Mouse (Mus musculus): ENCODE results near the gene Gm9040. TPM values are rescaled to one million over a fixed set of nuclear protein-coding genes. Genes with fewer than 3 reads are reported as not detected.
A peak's percentile ranks its signal among the peaks of the same experiment; 100 is the strongest.
"Not testable (repeated sequence)": the region's sequence is repeated elsewhere in the genome, so short reads cannot be mapped to it uniquely, and the experiment has no call there.

The Gm9040 gene
- total RNA-seq (2021): not detected
- long read RNA-seq, experiment 1: 0 reads
- long read RNA-seq, experiment 2: 0 reads

GRCm38 (mm10) chr10:118326869-118327268 is at the start of gene Gm9040:
Gene Gm9040, minus strand, starts transcription at chr10:118326969.
- DNase-seq: not testable (repeated sequence)

- peak; percentile 75 to 80 for DNase-seq
Observed at GRCm38 (mm10) chr10:118370443-118370842, 43.7 kb upstream of the Gm9040 start.

GRCm38 (mm10) chr10:118369518-118369917 is 42.7 kb upstream of the Gm9040 start:
- no peak for DNase-seq

GRCm38 (mm10) chr10:118354005-118354404 is 27.2 kb upstream of the Gm9040 start, which contains the start of gene Gm9049:
Gene Gm9049, minus strand, starts transcription at chr10:118354105.
- not testable (repeated sequence) for DNase-seq

- not testable (repeated sequence) for DNase-seq
Observed at GRCm38 (mm10) chr10:118348579-118348978, 21.8 kb upstream of the Gm9040 start, which contains the start of gene Gm9048. Gene Gm9048, minus strand, starts transcription at chr10:118348679.

GRCm38 (mm10) chr10:118343155-118343554 is 16.4 kb upstream of the Gm9040 start, which contains the start of gene Gm9046:
Gene Gm9046, minus strand, starts transcription at chr10:118343255.
- not testable (repeated sequence) for DNase-seq

- DNase-seq: not testable (repeated sequence)
Observed at GRCm38 (mm10) chr10:118337731-118338130, 11.0 kb upstream of the Gm9040 start, which contains the start of gene Gm9045. Gene Gm9045, minus strand, starts transcription at chr10:118337831.

- not testable (repeated sequence) for DNase-seq
Observed at GRCm38 (mm10) chr10:118332308-118332707, 5.5 kb upstream of the Gm9040 start, which contains the start of gene Gm9044. Gene Gm9044, minus strand, starts transcription at chr10:118332408.

GRCm38 (mm10) chr10:118319024-118319423 is 7.7 kb downstream of the Gm9040 start:
- DNase-seq: peak in 1 of 2 experiments; percentile 5

- not testable (repeated sequence) for DNase-seq
Observed at GRCm38 (mm10) chr10:118302133-118302532, 24.6 kb downstream of the Gm9040 start.

GRCm38 (mm10) chr10:118294938-118295337 is 31.8 kb downstream of the Gm9040 start, which contains the start of gene Iltifb:
Gene Iltifb, minus strand, starts transcription at chr10:118295038.
- no peak for DNase-seq

- DNase-seq: not testable (repeated sequence)
Observed at GRCm38 (mm10) chr10:118283016-118283415, 43.8 kb downstream of the Gm9040 start.

GRCm38 (mm10) chr10:118282565-118282964 is 44.2 kb downstream of the Gm9040 start:
- DNase-seq: not testable (repeated sequence)

- DNase-seq: not testable (repeated sequence)
Observed at GRCm38 (mm10) chr10:118278069-118278468, 48.7 kb downstream of the Gm9040 start.

Other genes starting within 250 kb of the Gm9040 start
- gene Mdm1, start 185.2 kb downstream of the Gm9040 start, total RNA-seq (2021): 1 to 10 TPM; 4.3 to 5.2 TPM
- gene Il22, start 122.0 kb downstream of the Gm9040 start, total RNA-seq (2021): not detected
- under 1 TPM; 0.35 to 0.59 TPM for gene Gm32717, start 86.2 kb downstream of the Gm9040 start, total RNA-seq (2021)
- under 1 TPM; 0.35 to 0.59 TPM for gene Gm32802, start 68.3 kb downstream of the Gm9040 start, total RNA-seq (2021)
- not detected for gene Iltifb, start 31.9 kb downstream of the Gm9040 start, total RNA-seq (2021)
- gene Gm9044, start 5.4 kb upstream of the Gm9040 start, total RNA-seq (2021): not detected
- gene Gm9045, start 10.9 kb upstream of the Gm9040 start, total RNA-seq (2021): not detected
- gene Gm9046, start 16.3 kb upstream of the Gm9040 start, total RNA-seq (2021): not detected
- gene Gm9048, start 21.7 kb upstream of the Gm9040 start, total RNA-seq (2021): not detected
- gene Gm9049, start 27.1 kb upstream of the Gm9040 start, total RNA-seq (2021): not detected
- gene Ifng, start 114.1 kb upstream of the Gm9040 start, total RNA-seq (2021): not detected

Measured in heart, adult 18-20 months (tissue).